Mouse (Mus musculus) left cerebral cortex, adult 8-10 months (tissue): Measurements from ENCODE around the gene Prg2. TPM values are rescaled to one million over a fixed set of nuclear protein-coding genes. Genes with fewer than 3 reads are reported as not detected.
A peak's percentile ranks its signal among the peaks of the same experiment; 100 is the strongest.

Source experiments
- DNase-seq, 2 experiments: peaks; one replicate each; pipeline ENCODE4 v3.0.0; 2022; ENCODE audit warnings: low spot score in 2 of 2
- total RNA-seq, 4 experiments: library from RNA; stranded (reverse); gene quantifications; 2 replicates each; pipeline ENCODE4 v1.2.4; 2022

Prg2 gene
- under 1 TPM in 1 of 4 experiments, not detected in 3; 0.61 TPM for total RNA-seq

- no peak for DNase-seq
Observed at GRCm38 (mm10) chr2:84980188-84980587, at the start of gene Prg2. Prg2 (plus strand) TSS chr2:84980461.

- DNase-seq = no peak
Observed at GRCm38 (mm10) chr2:84933992-84934648, 46.1 kb upstream of the Prg2 start.

GRCm38 (mm10) chr2:84934649-84935007 lies 45.6 kb upstream of the Prg2 start:
- DNase-seq = no peak

GRCm38 (mm10) chr2:84935065-84935464 lies 45.2 kb upstream of the Prg2 start:
- DNase-seq = no peak

- no peak for DNase-seq
Observed at GRCm38 (mm10) chr2:84936474-84937429, 43.5 kb upstream of the Prg2 start, which contains the start of gene Slc43a3. Slc43a3 (plus strand) TSS chr2:84936579.

- no peak for DNase-seq
Observed at GRCm38 (mm10) chr2:84937491-84938150, 42.6 kb upstream of the Prg2 start.

- DNase-seq = no peak
Observed at GRCm38 (mm10) chr2:84938249-84938946, 41.9 kb upstream of the Prg2 start.

- DNase-seq = no peak
Observed at GRCm38 (mm10) chr2:84939306-84939705, 41.0 kb upstream of the Prg2 start.

- DNase-seq = no peak
Observed at GRCm38 (mm10) chr2:84939711-84940110, 40.5 kb upstream of the Prg2 start.

GRCm38 (mm10) chr2:84941332-84941731 lies 38.9 kb upstream of the Prg2 start:
- DNase-seq = no peak

- DNase-seq = no peak
Observed at GRCm38 (mm10) chr2:84941795-84942194, 38.5 kb upstream of the Prg2 start.

- no peak for DNase-seq
Observed at GRCm38 (mm10) chr2:84947154-84947771, 33.0 kb upstream of the Prg2 start.

GRCm38 (mm10) chr2:84948252-84948651 lies 32.0 kb upstream of the Prg2 start:
- DNase-seq = no peak

GRCm38 (mm10) chr2:84948721-84949120 lies 31.5 kb upstream of the Prg2 start:
- DNase-seq = no peak

GRCm38 (mm10) chr2:84951027-84951426 lies 29.2 kb upstream of the Prg2 start:
- DNase-seq = no peak

GRCm38 (mm10) chr2:84952251-84952650 lies 28.0 kb upstream of the Prg2 start:
- no peak for DNase-seq

GRCm38 (mm10) chr2:84952693-84953092 lies 27.6 kb upstream of the Prg2 start:
- no peak for DNase-seq

GRCm38 (mm10) chr2:84955435-84955834 lies 24.8 kb upstream of the Prg2 start:
- no peak for DNase-seq

GRCm38 (mm10) chr2:84956274-84956673 lies 24.0 kb upstream of the Prg2 start:
- peak in 1 of 2 experiments; percentile 21 for DNase-seq

- DNase-seq = no peak
Observed at GRCm38 (mm10) chr2:84958588-84959264, 21.5 kb upstream of the Prg2 start.
